Mouse (Mus musculus) thymus, postnatal 4 days (tissue): ENCODE measurements at regions not wholly inside any gene's neighbourhood (a gene's known extent, or its start where the extent isn't known, plus 50 kb on each side); places are given as distances from the start of the nearest gene placed in this dataset.

Experiments
- DNase-seq: peaks from one replicate; pipeline ENCODE4 v3.0.0; 2021

- no peak for DNase-seq
Observed at GRCm38 (mm10) chr3:147963698-147964476, 1026.5 kb downstream of the Adgrl2 start.

DNA sequence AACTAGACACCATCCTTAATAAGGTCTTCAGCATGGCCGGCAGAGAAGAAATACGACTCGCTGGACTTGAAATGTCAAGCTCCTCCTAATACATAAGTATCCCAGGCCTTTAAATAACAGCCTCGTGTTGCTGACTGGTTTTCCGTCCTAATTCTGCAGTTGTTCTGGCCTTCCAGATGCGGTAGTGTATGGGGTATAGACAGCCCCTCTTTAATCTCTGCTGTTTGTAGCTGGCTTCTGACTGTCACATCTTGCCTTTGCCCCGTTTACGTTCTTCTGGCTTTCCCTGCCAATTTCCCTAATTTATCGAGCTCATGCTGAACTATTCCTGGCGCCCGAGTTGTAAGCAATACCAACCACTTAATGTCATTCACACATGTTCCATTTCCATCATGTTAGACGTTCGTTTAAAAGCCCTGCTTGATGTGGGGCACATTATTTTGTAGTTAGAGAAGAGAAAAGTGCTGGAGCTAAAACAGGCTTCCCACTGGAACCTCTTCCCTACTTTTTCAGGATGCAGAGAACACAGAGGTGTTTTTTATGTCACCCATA is 1042.2 kb downstream of the Adgrl2 start:
- DNase-seq = no peak

DNA sequence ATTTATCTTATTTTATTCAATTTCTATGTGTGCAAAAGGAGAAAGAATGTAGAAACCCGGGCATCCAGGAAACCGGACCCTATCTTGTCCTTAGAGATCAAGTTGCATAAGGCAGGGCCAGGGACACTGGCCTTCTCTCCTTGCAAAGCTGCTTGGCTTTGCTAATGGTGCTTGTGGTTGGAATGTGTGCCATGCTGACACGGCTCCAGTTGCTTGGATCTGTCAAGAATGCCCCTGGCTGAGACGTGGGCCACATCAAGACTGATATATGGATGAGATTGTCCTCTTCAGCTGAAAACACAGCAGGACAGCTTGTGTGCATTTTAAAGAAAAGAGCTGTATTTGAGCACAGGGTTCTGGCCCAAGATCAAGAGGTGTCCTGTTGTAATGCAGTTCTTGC is 1047.0 kb downstream of the Adgrl2 start:
- no peak for DNase-seq

DNA sequence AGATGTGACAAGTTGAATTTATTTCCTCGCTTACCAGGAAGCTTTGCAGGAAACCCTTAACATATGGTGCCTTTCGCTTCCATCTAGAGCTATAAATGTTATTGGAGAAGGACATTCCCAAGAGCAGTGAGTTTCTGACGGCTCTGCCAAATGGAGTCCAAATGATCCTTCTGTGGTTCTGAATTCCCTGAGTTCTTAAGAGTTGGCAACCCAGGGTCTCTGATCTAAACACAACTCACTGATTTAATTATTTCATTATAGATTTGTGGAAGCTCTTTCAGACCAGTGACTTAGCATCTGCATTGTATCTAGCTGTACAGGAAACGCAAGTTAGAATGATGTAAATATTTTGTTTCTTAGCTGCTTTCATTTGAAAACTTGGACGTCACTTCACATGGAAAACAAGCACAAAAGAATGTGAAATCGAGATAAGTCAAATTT is 1059.5 kb downstream of the Adgrl2 start:
- DNase-seq = no peak

DNA sequence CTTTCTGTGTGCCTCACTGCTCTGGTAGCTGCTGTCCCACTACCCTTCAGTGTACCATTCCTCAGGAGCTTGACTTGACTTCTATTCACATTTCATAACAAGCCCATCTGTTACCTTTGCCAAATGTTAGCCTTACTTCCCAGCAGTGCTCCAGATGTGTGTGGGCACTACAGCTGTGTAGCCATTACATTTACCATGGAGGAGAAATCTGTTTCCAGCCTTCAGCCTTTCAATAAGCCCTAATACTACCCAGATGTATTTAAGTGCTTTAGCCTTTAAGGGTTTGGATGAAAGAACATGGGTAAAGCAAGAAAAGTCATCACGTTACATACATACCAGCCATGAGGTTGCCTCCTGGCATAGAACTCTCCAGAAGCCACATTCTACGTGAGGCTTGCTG is 1068.0 kb downstream of the Ttll7 start:
- DNase-seq = no peak

- no peak for DNase-seq
Observed at GRCm38 (mm10) chr3:147919701-147920100, 1067.5 kb downstream of the Ttll7 start.

- no peak for DNase-seq
Observed at GRCm38 (mm10) chr3:147919146-147919545, 1067.0 kb downstream of the Ttll7 start.

DNA sequence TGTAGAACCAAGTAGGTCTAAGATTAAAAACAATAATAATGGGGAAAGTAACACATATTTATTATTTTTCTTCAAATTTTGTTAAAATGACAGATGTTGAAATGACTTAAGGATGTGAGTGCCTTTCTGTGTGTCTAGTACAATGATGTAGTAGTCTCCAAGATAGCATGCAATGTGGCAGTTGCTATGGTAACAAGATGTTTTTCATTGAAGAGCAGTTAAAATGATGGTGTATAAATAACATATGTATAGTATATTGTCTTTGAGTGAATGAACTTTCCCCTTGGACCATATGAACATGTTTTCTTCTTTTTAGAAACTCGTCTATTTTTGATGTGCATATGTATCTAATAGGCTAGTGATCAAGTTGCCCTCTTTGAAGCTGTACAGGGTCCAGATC is 1044.6 kb downstream of the Ttll7 start:
- no peak for DNase-seq

DNA sequence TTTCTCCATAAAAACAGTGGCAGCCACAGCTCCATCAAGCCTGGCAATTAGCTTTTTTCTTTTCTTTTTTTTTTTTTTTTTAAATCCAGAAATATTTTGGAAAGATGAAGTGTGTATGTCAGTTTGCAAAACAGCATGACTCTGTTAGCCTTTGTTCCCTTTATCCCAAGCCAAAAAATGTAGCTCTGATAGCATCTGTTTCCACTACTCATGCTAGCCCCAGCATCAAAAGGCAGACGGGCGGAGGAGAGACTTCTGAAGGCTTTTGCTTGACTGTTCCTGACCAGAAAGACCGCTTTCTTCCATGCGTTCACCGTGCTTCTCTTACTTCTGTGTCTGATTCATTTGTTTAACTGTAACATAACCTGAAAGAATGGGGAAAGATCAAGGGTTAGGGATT is 1039.5 kb downstream of the Ttll7 start:
- DNase-seq = no peak

- no peak for DNase-seq
Observed at GRCm38 (mm10) chr3:147886261-147886893, 1034.2 kb downstream of the Ttll7 start.

DNA sequence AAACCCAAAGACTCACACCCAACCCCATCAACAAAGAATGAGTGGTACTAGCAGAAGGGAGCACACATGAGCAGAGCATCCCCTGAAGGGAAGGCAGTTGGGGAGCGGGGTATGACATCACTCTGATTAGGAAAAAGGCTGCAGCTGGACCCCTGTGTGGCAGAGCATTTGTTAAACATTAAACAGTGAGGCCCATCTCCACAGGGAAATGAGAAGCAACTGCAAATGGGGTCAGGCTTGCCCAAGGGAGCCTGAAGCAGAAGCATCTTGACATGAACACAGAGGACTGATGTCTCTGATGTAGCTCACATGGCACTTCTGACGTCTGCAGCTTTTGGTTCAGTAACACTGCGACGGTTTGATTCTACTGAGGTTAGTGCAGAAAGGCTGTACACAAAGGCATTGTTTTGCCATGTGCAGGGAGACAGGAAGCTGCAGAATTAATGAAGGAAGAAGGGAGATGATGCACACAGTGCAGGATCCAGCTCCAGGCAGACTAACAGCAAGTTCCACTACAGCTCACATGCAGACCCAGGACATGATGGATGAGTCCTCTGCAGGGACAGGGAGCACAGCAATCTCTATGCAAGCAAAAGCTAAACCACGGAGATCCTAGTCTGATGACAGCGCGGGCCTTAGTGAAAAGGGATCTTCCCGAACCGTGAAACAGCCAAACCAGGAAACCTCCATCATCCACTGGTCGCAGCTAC is 1030.9 kb downstream of the Ttll7 start:
- no peak for DNase-seq

GRCm38 (mm10) chr3:147878690-147879089 is 1026.5 kb downstream of the Ttll7 start:
- no peak for DNase-seq

- DNase-seq = no peak
Observed at GRCm38 (mm10) chr3:147868281-147868680, 1016.1 kb downstream of the Ttll7 start.

- no peak for DNase-seq
Observed at GRCm38 (mm10) chr3:147853346-147853745, 1001.2 kb downstream of the Ttll7 start.

GRCm38 (mm10) chr3:147852830-147853229 is 1000.7 kb downstream of the Ttll7 start:
- DNase-seq = no peak

- DNase-seq = no peak
Observed at GRCm38 (mm10) chr3:147841357-147841756, 989.2 kb downstream of the Ttll7 start.

DNA sequence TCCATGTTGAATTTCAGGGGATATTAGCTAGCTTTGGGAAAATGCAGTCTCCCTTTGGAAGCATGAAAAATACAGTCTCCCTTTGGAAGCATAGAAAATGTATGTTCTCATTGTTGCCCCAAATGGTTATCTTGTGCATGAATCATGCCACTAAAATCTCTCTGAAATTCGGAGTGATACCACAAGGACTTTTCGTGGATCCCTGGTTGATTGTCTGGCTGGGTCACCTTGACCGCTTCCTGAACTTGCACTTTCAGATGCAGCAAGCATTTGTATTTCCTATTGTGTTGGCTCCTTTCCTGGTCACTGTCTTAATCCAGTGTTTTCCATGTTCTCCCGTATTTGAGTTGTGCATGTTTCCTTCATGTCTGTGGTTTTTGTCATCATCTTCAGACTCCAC is 986.6 kb downstream of the Ttll7 start:
- no peak for DNase-seq

- no peak for DNase-seq
Observed at GRCm38 (mm10) chr3:147835716-147836115, 983.5 kb downstream of the Ttll7 start.

- DNase-seq = no peak
Observed at GRCm38 (mm10) chr3:147825337-147825736, 973.2 kb downstream of the Ttll7 start.

DNA sequence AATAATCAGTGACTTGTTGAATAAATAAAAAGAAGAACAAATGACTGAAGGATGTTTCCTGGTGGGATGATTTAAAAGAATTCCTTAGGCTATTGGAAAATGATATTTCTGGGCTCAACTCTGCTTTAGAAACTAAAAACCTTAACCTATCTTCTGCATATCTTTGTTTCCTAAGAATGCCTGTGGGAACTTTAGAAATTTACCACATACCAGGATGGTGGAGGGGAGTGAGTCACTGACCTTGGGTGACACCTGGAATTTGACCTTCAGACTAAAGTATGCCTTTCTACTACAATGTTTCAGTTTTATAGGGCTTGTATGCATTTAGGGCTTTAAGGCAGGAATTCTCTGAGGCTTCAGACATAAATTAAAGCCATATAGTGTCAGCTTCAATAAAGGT is 972.3 kb downstream of the Ttll7 start:
- no peak for DNase-seq

GRCm38 (mm10) chr3:147814080-147814650 is 962.0 kb downstream of the Ttll7 start:
- DNase-seq = no peak

DNA sequence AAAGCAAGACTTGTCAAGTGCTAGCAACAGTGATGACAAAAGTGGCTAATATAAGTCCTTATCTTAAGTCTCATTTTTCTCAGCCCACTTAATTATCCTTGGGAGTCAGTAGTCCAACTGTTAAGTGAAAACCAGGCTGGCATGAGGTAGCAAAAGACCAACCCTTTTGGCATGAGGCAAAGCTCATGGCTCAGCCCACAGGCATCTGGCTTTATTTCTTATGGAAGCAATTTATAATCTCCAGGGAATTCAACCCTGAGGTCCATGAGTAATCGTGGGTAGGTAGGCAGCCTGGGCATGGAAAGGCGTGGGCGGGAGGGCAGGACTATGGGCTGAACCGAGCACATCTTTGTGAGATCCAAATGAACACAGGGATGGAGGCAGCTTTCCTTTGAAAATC is 950.4 kb downstream of the Ttll7 start:
- no peak for DNase-seq

GRCm38 (mm10) chr3:147796524-147796923 is 944.4 kb downstream of the Ttll7 start:
- DNase-seq = no peak
